Mouse (Mus musculus): ENCODE results near the gene Ptger2. TPM values are rescaled to one million over a fixed set of nuclear protein-coding genes. Genes with fewer than 3 reads are reported as not detected.
A peak's percentile ranks its signal among the peaks of the same experiment; 100 is the strongest.
"Not testable (repeated sequence)": the region's sequence is repeated elsewhere in the genome, so short reads cannot be mapped to it uniquely, and the experiment has no call there.

The Ptger2 gene
- total RNA-seq (2021) = under 1 TPM; 0.17 to 0.33 TPM
- long read RNA-seq, experiment 1, partial matches to known transcripts = 0 of 1 reads
- long read RNA-seq, experiment 1, other reads (novel, unspliced or antisense) = 0 of 1 reads
- long read RNA-seq, experiment 2 = 0 reads

- DNase-seq = not testable (repeated sequence)
These were observed at the start of gene Ptger2 for GRCm38 (mm10) chr14:44987674-44988355. Gene Ptger2 (plus strand): TSS chr14:44988195.

- DNase-seq = no peak
These were observed 27.2 kb upstream of the Ptger2 start for GRCm38 (mm10) chr14:44960746-44961145.

GRCm38 (mm10) chr14:44977278-44977677 lies 10.7 kb upstream of the Ptger2 start:
- peak; percentile 36 to 77 for DNase-seq

GRCm38 (mm10) chr14:44979887-44980286 lies 8.1 kb upstream of the Ptger2 start:
- DNase-seq = peak; percentile 17 to 23

- DNase-seq = peak; percentile 50 to 77
These were observed 6.5 kb upstream of the Ptger2 start for GRCm38 (mm10) chr14:44981490-44981889.

- no peak for DNase-seq
These were observed 3.9 kb upstream of the Ptger2 start for GRCm38 (mm10) chr14:44984106-44984505.

GRCm38 (mm10) chr14:44986248-44986647 lies 1.7 kb upstream of the Ptger2 start:
- DNase-seq = no peak

- DNase-seq = peak; percentile 11 to 38
These were observed 541 bp downstream of the Ptger2 start for GRCm38 (mm10) chr14:44988456-44989016.

- DNase-seq = peak; percentile 10 to 27
These were observed 1.2 kb downstream of the Ptger2 start for GRCm38 (mm10) chr14:44989017-44989721.

GRCm38 (mm10) chr14:44989751-44990150 lies 1.8 kb downstream of the Ptger2 start:
- no peak for DNase-seq

GRCm38 (mm10) chr14:44994337-44994736 lies 6.3 kb downstream of the Ptger2 start:
- no peak for DNase-seq

GRCm38 (mm10) chr14:45000086-45000769 lies 12.2 kb downstream of the Ptger2 start:
- DNase-seq = no peak

GRCm38 (mm10) chr14:45005698-45006283 lies 17.8 kb downstream of the Ptger2 start:
- no peak for DNase-seq

GRCm38 (mm10) chr14:45009242-45009641 lies 21.2 kb downstream of the Ptger2 start:
- no peak for DNase-seq

GRCm38 (mm10) chr14:45011260-45011659 lies 23.3 kb downstream of the Ptger2 start:
- no peak for DNase-seq

- no peak for DNase-seq
These were observed 23.7 kb downstream of the Ptger2 start for GRCm38 (mm10) chr14:45011671-45012070.

- no peak for DNase-seq
These were observed 33.6 kb downstream of the Ptger2 start for GRCm38 (mm10) chr14:45021551-45021950.

- DNase-seq = no peak
These were observed 46.3 kb downstream of the Ptger2 start for GRCm38 (mm10) chr14:45034293-45034692.

GRCm38 (mm10) chr14:45036579-45036978 lies 48.6 kb downstream of the Ptger2 start:
- peak in 1 of 2 experiments; percentile 10 for DNase-seq

- peak; percentile 18 to 27 for DNase-seq
These were observed 50.1 kb downstream of the Ptger2 start for GRCm38 (mm10) chr14:45038052-45038451.

GRCm38 (mm10) chr14:45040851-45041475 lies 53.0 kb downstream of the Ptger2 start:
- no peak for DNase-seq

- no peak for DNase-seq
These were observed 60.1 kb downstream of the Ptger2 start for GRCm38 (mm10) chr14:45048128-45048527.
